Mouse (Mus musculus) lung, postnatal 0 days (tissue): ENCODE measurements around the gene Gins3.

ENCODE experiments used
- CTCF ChIP-seq: IDR thresholded peaks from 2 replicates; pipeline ENCODE4 v1.5.1; 2016; ENCODE audit warnings: antibody characterized with exemption, mild to moderate bottlenecking
- EP300 ChIP-seq: IDR thresholded peaks from 2 replicates; pipeline ENCODE4 v1.6.1; 2016; ENCODE audit warnings: antibody characterized with exemption, mild to moderate bottlenecking, control low read depth

GRCm38 (mm10) chr8:95661085-95661484, 27.8 kb downstream of the Gins3 start:
- no peak for TF ChIP-seq CTCF
- TF ChIP-seq EP300, result no peak
